Mouse (Mus musculus) CD4-positive, CD25-positive, alpha-beta regulatory T cell, adult 9 weeks (primary cell): ENCODE results near the gene Hoxa6. TPM values are rescaled to one million over a fixed set of nuclear protein-coding genes. Genes with fewer than 3 reads are reported as not detected.

Source experiments
- polyA plus RNA-seq: library from polyadenylated mRNA; unstranded; fragments of 100-300 nt; shearing (Covaris generic); gene quantifications from one replicate; pipeline ENCODE4 v1.2.1, GENCODE M21; 2017

The Hoxa6 gene
- polyA plus RNA-seq, result not detected

DNA sequence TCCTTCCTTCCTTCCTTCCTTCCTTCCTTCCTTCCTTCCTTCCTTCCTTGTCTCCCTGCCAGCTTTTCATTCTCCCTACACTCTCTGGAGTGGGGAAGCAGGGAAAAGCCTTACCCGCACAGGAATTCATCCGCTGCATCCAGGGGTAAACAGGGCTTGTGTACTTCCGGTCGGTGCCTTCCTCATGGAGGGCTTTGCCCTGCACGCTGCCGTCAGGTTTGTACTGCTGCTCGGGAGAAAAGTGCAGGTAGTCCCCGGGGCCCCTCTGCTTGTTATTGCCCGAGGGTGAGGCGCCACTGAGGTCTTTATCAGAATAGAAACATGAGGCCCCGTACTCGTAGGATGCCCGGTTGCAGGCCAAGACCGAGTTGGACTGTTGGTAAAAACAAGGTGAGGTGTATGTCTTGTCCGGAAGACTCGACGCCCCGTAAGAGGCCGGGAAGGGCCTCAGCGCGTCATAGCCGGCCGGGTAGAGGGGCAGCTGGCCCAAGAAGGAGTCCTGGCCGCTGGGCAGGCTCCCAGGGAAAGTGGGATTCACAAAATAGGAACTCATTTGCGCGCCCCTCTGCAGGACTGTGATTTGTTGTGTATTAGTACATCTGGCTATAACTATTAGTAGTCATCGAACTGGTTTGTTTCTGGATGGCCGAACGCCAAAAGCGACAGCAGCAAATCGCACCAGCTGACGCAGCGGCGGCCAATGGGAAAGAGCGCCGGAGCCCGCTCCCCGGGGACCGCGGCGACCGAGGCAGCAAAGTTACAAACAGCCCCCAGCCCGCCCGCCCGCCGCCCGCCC lies at the start of gene Hoxa6:
Hoxa6 (minus strand) TSS at position 651 of the 796 bp plus-strand sequence.

GRCm38 (mm10) chr6:52245757-52246142 lies 37.2 kb upstream of the Hoxa6 start, which contains the start of gene Hoxa11:
Gene Hoxa11, minus strand, starts transcription at chr6:52245810.

GRCm38 (mm10) chr6:52240389-52241000 lies 32.0 kb upstream of the Hoxa6 start, which contains the start of gene Hoxa10:
Gene Hoxa10, minus strand, starts transcription at chr6:52240854.

DNA sequence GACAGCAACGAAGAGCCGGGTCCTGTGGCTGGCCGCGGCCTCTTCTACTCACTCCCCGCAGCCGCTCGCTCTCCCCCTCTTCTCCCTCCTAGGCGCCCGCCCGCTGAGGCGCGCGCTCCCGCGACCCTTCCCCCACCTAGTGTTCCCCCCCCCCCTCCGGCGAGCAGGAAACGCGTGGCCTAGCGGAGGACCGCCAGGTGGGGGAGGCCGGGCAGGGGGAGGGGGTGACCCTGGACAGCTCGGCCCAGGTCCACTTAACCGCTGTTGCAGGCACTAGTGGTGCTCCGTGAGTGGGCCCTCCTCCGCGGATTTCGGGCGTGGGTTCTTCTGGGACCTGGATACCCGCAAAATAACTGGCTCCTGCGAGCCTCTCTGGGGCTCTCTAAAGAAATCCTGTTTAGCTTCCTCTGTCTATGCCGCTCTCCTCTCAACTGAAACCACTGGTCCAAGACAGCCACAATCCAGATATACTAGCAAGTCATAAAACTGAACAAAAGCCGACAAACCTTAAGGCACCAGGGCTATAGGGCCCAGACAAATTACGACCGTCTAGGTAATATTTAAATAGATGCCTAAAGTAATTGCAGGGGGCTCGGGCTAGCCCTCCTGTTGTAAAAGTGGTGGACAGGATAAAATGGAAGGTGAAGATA lies 22.1 kb upstream of the Hoxa6 start, which contains the start of gene Hoxa9:
Hoxa9 (minus strand) TSS at position 574 of the 650 bp plus-strand sequence.

DNA sequence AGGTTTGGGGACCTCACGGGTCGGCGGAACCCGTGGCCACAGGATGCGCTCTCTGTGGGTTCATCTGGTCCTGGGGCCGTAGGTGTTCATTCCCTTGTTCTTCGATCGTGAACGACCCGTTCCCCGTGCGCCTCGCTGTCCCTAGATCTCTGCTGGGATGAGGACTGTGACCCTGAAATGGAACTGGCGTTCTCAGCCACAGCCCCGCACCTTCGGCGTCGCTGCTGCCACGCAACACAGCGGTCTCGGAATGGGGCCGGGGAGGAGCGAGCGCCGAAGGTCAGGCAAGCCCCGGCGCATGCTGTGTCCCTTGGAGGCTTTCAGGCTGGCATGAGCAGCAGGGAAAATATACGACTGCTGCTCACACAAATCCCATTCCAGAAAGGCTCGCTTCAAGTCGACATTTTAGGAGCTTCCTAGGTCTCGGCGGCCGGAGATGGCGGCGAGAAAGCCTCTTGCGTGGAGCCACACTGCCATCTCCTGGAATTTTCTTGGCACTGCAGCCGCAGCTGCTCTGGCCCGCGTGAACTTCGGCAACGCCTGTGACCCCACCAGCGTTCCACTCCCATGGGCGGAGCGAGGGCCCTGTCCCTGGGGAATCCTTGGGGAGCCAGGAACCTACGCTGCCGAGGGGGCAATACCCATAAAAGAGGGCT lies 12.9 kb upstream of the Hoxa6 start, which contains the start of gene Hoxa7:
Hoxa7 (minus strand) TSS at position 518 of the 656 bp plus-strand sequence.

GRCm38 (mm10) chr6:52213119-52213986 lies 4.8 kb upstream of the Hoxa6 start, which contains the start of the genes Hoxa3 and Gm28308:
Gene Hoxa3, minus strand, starts transcription at chr6:52213336.
Gene Gm28308, minus strand, starts transcription at chr6:52213339.

DNA sequence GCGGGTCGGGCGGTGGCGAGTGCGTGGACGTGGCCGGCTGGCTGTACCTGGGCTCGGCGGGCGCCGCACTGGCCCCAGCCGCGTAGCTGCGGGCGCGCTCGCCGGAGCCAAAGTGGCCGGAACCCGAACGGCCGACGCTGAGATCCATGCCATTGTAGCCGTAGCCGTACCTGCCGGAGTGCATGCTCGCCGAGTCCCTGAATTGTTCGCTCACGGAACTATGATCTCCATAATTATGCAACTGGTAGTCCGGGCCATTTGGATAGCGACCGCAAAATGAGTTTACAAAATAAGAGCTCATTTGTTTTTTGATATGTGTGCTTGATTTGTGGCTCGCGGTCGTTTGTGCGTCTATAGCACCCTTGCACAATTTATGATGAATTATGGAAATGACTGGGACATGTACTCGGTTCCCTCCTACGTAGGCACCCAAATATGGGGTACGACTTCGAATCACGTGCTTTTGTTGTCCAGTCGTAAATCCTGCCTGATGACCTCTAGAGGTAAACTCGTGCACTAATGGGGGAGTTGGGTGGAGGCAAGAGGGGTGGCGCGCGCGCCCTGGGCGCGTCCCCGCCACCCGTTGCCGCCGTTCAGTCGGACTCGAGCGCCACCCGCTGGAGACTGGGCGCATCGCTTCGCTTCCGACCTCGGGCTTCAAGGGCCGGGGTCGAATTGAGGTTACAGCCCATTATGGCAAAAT lies 4.3 kb downstream of the Hoxa6 start, which contains the start of gene Hoxa5:
Hoxa5 (minus strand) TSS at position 538 of the 703 bp plus-strand sequence.

GRCm38 (mm10) chr6:52190906-52191810 lies 17.4 kb downstream of the Hoxa6 start, which contains the start of gene Hoxa4:
Gene Hoxa4, minus strand, starts transcription at chr6:52191753.

GRCm38 (mm10) chr6:52177061-52177735 lies 31.3 kb downstream of the Hoxa6 start, which contains the start of gene 5730596B20Rik:
Gene 5730596B20Rik, plus strand, starts transcription at chr6:52177498.

GRCm38 (mm10) chr6:52164626-52165440 lies 43.7 kb downstream of the Hoxa6 start, which contains the start of gene Hoxa2:
Gene Hoxa2, minus strand, starts transcription at chr6:52164831.

GRCm38 (mm10) chr6:52158276-52159051 lies 50.1 kb downstream of the Hoxa6 start, which contains the start of gene Hoxa1:
Gene Hoxa1, minus strand, starts transcription at chr6:52158317.

Other genes with a start within 250 kb of the Hoxa6 start
- gene Skap2, start 196.2 kb downstream of the Hoxa6 start, polyA plus RNA-seq, result 24.3 TPM
- not detected for gene Hoxa1, start 50.4 kb downstream of the Hoxa6 start, polyA plus RNA-seq
- gene Hoxa2, start 43.9 kb downstream of the Hoxa6 start, polyA plus RNA-seq, result not detected
- gene 5730596B20Rik, start 31.2 kb downstream of the Hoxa6 start, polyA plus RNA-seq, result not detected
- not detected for gene Hoxa4, start 17.0 kb downstream of the Hoxa6 start, polyA plus RNA-seq
- gene Hoxa5, start 4.1 kb downstream of the Hoxa6 start, polyA plus RNA-seq, result not detected
- not detected for gene Hoxa3, start 4.6 kb upstream of the Hoxa6 start, polyA plus RNA-seq
- gene Gm28308, start 4.6 kb upstream of the Hoxa6 start, polyA plus RNA-seq, result not detected
- gene Hoxa7, start 13.1 kb upstream of the Hoxa6 start, polyA plus RNA-seq, result 0.72 TPM
- not detected for gene Hoxa9, start 22.4 kb upstream of the Hoxa6 start, polyA plus RNA-seq
- gene Hoxa10, start 32.1 kb upstream of the Hoxa6 start, polyA plus RNA-seq, result not detected
- not detected for gene Hoxa11, start 37.1 kb upstream of the Hoxa6 start, polyA plus RNA-seq
- gene Hoxa13, start 52.2 kb upstream of the Hoxa6 start, polyA plus RNA-seq, result not detected
- gene Evx1, start 104.8 kb upstream of the Hoxa6 start, polyA plus RNA-seq, result not detected